Mouse (Mus musculus) activated CD4-positive, CD25-positive, alpha-beta regulatory T cell, adult 4 months (primary cell): Measurements from ENCODE around the gene Ngdn. TPM values are rescaled to one million over a fixed set of nuclear protein-coding genes. Genes with fewer than 3 reads are reported as not detected.
"Not testable (repeated sequence)": the region's sequence is repeated elsewhere in the genome, so short reads cannot be mapped to it uniquely, and the experiment has no call there.

ENCODE experiments used
- ATAC-seq: one replicate; pipeline ENCODE4 v1.8.0; 2017
- polyA plus RNA-seq, 2 experiments: library from polyadenylated mRNA; unstranded; fragments of 100-300 nt; shearing (Covaris generic); gene quantifications; one replicate each; pipeline ENCODE4 v1.2.1; 2017

Gene Ngdn
- polyA plus RNA-seq = 100 to 1,000 TPM; 158 to 174 TPM

DNA sequence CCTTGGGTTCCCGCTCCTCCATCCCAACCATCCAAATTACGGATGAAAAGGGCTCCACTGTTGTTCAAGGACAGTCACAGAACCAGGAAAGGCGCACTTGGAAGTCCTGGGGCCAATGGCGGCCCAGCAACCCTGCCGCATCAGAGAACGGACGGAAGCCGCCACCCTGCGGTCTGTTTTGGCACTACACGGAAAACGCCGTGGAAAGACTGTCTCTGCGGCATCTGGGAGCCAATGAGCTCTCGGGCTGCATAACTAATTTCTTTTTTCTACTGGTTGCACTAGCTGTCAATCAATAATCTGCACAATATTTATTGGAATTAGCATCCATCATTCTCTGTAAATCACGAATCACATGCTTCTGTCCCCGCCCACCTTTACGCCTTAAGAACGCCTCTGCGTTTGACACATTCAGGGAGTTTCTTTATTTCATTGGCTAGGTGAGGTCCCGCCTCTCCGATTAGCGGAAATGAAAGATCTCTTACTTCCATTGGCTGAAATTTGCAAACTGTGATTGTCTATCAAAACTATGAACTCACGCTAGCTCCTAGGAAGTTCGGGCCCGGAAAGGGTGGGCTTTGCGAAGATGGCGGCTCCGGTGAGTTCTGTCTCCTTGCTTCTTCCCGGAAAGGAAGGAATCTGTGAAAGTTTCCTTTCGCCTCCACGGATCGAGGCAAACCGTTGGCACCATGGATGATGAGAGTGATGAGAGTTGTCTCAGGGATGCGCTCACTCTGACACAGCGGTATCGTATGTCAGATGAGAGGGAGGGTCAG is at the start of gene Ngdn:
Gene Ngdn, plus strand, starts transcription at position 464 of the 776 bp plus-strand sequence.
- peak; percentile 92 for ATAC-seq

DNA sequence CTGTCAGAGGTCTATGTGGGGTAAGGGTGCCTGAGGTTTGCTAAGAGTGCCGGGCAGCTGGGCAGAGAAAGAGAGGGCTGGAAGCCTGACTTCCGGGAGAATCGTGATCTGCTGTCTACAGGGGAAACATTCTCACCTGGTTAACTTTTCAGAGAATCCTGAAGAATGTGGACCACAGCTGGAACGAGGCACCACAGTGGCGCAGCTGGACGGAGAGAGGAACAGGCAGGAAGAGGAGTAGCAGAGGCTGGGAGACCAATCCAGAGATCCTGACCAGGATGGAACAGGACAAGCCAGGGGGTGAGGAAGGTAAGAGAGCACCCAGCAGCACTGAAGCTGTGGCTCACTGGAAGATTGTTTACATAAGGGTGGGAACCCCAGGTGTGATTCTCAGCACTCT is 49.6 kb upstream of the Ngdn start:
- ATAC-seq = no peak

DNA sequence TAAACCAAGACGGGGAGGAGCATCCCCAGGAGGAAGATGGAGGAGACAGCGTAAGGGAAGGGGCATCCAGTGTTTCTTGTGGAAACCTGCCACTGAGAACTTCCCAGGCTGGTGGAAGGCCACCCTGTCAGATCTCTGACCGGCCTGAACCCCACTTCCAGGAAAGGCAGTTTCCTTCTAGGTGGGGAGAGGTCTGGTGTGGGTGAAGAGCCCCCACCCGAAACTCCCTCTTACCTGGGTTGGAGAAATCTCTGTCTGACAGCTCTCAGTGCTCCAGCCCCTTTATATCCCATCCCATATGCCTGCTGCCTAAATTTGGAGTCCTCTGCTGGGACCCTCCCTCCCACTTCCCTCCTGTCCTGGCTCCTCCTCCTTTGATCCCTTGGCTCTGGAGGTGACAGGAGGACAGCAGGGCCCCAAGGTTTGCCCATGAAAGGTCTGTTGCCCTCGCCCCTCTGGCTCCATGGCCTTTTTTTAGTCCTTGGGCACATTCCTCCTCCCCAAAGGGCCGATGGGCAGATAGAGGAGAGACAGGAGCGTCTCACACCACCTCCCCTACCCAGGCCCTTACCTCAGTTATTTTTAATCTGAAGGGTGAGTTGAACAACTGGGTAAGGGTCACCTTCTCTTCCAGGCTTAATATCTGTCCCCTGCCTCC is 48.8 kb upstream of the Ngdn start, which contains the start of gene Myh6:
Gene Myh6, minus strand, starts transcription at position 608 of the 658 bp plus-strand sequence.
- no peak for ATAC-seq

DNA sequence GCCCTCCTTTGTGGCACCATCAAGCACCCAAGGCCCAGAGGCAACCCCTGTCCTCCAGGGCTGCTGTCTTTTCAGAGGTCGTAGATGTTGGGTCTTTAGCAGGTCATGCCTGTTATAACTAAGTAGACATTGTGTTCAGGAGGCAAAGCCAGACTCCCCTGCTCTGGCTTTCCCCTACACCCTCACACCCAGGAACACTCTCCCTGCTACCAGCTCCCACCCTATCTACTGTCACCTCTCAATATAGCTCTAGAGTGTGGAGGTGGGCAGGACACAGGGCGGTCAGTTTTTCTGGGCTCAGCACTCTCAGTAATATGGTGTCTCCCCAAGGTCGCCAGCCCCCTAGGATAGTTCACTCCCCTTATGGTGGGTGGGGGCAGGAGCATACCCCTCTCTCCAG is 47.4 kb upstream of the Ngdn start:
- ATAC-seq = no peak

DNA sequence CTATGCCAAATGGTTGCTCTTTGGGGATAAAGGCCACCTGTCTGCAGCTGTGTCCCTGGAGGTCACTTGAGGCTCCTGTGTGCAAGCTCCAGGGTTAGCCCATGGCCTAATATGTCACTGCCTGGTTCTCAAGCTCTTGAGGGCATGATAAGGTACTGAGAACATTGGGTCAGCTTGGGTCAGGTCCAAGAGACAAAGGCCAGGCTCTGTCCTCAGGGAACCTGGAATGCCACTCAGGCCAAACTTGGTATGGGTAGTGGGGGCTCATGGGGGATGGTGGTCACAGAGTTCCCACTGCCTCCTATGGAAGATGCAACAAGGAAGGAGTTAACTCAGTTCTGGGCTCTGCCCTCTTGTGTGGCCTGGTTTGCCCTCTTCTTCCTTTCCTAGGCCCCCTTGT is 46.9 kb upstream of the Ngdn start:
- ATAC-seq = no peak

DNA sequence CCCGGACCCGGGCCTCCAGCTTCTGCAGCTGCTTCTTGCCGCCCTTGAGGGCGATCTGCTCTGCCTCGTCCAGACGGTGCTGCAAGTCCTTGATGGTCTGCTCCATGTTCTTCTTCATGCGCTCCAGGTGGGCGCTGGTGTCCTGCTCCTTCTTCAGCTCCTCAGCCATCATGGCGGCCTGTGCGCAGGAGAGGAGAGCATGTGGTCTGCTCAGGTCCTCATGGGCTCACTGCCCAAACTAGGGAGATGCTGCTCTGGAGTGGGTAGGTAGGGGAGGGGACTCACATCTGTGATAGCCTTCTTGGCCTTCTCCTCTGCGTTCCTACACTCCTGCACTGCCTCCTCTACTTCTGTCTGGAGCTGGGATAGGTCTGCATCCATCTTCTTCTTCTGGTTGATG is 42.5 kb upstream of the Ngdn start:
- not testable (repeated sequence) for ATAC-seq

DNA sequence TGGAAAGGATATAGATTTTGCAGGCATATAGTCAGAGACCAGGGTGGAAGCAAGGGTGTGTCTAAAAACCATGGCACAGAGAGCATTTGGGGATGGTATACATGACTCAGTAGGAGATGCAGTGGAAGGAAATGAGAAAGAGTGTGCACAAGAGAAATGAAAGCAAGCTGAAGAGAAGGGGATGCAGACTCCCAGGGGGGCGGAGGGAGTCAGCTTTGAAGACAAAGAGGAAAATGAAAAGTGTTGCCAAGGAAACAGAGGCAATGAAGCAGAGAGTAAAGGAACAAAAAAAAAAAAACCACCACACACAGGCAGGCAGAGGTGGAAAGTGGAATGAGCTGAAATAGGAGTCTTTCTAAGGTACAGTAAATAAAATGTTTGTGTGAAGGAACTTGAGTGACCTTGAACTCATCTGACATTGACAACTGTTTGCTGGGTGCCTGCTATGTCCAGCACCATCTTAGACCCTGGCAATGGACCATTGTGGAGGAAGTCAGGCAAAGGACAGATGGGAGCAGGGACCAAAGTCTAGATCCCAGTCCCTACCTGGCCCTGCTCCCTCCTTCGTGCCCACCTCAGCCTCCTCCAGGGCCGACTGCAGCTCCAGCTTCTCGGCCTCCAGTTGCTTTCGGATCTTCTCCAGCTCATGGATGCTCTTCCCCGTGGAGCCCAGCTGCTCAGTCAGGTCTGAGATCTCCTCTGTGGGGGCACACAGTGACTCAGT is 41.0 kb upstream of the Ngdn start:
- no peak for ATAC-seq

DNA sequence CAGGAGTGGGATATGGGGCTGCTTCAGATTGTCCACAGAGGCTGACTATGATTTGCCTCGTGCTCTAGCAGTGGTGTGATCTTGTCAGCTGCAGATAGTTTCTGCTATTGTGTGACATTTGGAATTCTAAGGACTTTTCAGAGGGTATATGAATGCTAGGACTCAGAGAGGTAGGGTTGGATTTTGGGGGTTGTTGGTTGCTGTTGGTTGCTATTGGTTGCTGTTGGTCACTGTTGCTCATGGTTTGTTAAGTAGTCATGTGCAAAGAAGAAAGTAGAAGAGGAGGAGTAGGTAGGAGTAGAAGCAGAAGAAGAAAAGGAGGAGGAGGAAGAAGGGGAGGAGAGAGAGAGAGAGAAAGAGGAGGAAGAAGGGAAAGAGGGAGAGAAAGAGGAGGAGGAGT is 38.6 kb upstream of the Ngdn start, which contains the start of gene Gm17428:
Gene Gm17428, plus strand, starts transcription at position 301 of the 400 bp plus-strand sequence.
- no peak for ATAC-seq

DNA sequence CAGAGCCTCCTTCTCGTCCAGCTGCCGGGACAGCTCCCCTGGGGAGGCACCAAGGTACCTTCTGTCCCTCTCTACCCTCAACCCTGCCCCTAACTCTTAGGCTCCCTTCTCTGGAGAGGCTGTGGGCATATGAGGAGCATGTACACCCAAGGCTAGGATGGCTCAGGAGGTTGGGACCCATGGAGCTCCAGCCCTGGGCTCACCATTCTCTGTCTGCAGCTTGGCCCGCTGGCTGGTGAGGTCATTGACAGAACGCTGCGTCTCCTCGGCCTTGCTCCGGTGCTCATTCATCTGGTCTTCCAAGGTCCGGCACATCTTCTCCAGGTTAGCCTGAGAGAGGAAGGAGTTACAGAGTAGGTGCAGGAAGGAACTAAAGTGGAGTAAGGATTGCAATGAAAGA is 36.6 kb upstream of the Ngdn start:
- ATAC-seq = no peak

DNA sequence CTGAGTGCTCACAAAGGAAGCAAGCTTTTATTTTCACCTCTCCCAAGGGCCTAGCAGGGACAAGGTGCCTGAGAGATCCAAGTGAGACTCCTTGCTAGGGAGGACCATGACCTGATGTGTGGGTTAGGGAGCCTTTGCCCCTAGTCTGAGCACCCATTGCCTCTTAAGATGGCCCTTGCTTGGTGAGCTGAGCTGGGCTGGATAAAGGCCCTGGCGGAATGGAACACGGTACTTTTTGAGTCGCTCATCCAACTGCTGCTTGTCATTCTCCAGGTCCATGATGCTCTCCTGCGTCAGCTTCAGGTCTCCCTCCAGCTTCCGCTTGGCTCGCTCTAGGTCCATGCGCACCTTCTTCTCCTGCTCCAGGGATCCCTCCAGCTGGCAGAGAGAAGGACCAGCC is 33.3 kb upstream of the Ngdn start:
- no peak for ATAC-seq

DNA sequence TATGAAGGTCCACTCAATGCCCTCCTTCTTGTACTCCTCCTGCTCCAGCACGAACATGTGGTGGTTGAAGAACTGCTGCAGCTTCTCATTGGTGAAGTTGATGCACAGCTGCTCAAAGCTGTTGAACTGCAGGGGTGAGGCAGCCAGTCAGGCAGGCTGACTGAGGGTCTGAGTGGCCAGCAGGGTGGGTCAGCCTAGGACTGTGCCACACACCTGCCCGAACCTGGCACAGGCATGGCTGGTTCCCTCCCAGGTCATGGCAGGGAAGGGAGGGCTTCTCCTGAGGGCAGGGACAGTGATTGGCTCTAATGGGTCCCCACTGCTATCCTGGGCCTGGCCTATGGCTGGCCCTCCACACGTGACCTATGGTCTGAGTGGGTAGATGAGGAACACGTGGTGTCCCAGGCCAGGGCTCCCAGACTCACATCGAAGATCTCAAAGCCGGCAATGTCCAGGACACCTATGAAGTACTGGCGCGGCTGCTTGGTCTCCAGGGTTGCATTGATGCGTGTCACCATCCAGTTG is 26.8 kb upstream of the Ngdn start:
- ATAC-seq = not testable (repeated sequence)

DNA sequence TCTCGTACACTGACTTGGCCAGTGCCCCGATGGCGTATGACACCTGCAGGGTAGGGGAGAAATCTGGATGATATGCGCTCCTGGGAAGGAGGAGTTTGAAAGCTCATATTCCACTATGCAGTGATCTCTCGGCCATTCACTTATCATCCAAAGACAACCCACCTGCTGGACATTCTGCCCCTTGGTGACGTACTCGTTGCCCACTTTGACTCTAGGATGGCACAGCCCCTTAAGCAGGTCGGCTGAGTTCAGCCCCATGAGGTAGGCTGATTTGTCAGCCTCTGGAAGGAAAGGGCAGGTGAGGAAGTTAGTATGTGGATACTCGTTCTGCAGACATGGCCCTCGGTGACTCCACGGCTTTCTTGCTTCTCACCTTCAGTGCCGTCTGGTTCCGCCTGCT is 26.4 kb upstream of the Ngdn start:
- no peak for ATAC-seq

DNA sequence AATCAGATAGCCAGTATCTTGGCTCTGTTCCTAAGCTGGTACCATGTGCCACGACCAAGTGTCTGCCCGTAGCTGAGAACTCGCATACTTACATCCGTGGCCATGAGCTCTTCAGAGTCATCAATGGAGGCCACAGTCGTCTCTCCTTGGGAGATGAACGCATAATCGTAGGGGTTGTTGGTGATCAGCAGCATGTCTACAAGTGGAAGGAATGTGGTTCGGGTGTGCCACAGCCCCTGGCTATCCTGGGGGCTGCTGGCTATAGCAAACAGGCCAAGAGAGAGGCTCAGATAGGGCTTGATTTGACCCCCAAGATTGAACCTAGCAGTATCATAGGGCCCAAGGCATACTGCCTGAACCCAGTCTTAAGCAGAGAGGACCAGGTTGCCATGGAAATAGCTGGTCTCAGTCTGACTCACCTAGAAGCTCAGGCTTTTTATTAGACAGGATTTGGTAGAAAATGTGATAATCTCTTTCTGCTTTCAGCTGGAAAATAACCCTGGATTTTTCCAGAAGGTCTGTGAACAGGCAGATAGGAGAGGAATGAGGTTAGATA is 25.3 kb upstream of the Ngdn start:
- ATAC-seq = no peak

DNA sequence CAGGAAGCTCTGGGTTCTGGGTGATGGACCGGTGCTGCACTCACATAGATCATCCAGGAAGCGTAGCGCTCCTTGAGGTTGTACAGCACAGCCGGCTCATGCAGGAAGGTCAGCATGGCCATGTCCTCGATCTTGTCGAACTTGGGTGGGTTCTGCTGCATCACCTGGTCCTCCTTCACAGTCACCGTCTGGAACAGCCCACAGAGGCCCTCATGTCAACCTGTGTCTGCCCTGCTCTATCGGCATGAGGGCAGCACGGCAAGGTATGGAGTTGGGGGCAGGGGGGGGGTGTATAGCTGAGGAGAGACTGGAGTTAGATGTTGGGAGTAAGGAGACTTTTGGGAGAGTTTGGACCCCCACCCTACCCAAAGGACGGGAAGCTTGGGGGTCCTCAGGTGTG is 23.1 kb upstream of the Ngdn start:
- ATAC-seq = no peak

DNA sequence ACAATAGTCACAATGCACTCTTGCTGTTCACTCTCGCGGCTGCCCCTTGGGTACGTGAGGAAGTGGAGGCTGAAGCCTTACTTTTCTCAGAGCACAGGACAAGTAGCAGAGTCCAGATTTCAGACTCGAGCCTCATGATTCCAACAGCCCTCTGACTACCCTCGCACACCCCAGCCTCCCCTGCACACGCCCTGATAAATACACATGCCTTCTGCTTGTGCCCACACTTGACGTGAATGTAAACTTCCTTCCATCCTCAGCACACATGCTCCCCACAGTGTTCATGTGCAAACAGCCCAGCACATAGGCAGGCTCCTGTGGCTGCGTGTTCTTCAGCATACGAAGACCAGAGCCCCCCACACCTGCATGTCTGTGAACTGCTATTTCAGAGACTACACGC is 21.6 kb upstream of the Ngdn start:
- no peak for ATAC-seq

DNA sequence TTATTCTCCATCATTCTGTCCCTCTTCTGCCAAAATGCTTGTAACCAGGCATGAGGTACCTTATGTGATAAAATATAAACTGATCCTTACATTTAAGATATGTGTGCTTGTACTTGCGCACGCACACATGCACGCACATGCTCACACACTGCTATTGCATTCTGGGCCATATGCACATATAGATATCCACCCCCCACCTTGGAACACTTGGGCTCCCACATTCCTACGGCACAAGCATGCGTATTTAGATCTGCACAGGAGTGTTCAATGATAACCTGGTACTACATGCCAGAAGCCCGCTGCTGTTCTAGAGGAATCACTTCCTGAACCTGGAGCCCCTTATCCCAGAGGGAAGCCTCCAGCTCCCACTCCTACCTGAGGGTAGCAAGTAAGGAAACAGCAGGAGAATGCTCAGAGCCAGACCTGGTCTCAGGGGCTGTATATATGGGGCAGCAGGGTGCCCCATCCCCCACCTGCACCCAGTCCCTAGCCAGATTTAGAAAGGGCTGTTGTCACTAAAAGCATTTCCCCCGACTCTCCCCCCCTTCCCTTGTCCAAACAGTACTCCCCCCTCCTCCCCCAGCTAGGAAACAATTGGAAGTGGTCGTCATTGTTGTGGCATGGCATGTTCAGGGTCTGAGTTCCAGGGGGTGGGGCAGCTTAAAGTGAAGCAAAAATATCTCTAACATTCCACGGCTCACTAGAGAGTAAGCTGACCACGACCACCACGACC is 21.0 kb upstream of the Ngdn start, which contains the start of gene Myh7:
Gene Myh7, minus strand, starts transcription at position 491 of the 733 bp plus-strand sequence.
- no peak for ATAC-seq

DNA sequence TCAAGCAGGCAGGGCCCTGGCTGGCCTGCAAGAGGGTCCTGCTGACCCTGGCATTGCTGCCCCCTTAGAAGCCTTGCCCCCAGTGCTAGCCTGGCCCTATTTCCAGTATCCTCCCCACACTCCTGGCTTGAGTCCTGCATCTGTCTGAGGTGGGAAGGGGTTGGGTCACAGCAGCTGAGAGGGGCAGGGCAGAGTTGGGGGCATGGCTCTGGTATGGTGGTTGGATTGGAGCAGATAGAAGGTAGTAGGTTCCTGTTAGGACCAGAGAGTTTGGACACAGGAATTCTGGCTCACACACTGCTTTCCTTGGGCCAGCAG is 20.4 kb upstream of the Ngdn start:
- no peak for ATAC-seq

DNA sequence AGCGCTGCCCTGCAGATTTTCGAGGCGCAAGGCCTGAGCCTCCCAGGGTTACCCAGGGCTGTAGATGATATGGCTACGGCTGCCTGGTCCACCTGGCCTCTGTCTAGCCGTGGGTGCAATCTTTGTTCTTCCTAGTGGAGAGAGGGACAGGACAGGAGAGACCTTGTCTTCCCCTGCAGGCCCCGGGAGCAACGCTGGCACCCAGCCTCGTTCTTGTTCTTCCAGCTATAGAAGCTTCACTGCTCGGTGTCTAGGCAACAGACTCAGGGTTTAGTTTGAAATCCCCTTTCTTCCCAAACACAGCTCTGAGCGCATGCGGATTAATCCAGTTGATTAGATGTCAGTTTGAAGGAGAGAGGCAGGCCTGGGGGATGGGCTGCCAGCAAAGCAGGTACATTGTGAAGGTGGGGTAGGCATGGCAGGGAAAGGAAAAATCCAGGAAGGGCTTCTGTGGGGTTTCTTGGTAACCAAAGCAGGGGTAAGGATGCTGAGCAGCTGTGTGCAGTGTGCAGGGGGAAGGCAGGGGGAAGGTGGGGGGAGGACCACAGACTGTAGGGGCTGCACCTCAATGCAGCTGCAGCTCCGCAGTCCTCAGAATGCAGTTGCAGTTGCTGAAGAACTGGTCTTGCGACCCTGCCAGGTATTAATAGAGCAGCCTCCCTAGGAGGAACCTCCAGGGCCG is 19.7 kb upstream of the Ngdn start:
- ATAC-seq = no peak

DNA sequence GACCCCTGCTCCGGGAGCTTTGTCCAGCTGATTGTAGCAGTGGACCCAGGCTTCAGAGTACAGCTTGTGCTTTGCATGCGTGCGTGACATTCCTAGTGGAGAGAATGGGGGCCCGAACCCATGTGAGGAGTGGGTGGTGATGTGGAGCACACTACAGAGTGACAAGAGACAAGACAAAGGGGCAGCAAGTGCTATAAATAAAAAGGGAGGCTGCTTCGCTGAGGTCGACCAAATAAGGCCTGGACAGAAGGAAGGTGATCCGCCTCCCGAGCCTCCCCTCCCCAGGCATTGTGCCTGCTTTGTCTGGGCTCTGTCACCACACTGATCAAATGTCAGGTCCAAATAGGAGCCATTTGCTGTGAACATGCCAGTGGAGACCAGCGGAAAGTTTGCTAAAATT is 18.5 kb upstream of the Ngdn start:
- ATAC-seq = no peak

DNA sequence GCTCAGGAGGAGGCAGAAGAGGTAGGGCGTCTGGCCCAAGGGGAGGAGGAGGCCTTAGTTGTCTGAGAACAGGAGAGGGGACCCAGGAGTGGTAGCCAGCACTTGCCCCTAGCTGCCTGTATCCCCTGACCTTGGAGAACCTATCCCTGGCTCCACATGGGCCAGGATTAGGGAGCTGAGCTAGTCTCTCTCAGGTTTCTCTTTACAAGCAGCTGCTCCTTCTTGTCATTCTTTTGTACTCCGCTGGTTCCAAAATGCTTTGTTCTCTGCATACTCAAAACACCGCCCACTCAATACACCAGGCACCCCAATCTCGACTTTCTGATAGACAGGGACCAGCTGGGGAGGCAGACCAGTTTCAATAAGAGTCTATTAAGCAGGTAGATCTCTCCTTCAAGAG is 18.0 kb upstream of the Ngdn start:
- no peak for ATAC-seq

DNA sequence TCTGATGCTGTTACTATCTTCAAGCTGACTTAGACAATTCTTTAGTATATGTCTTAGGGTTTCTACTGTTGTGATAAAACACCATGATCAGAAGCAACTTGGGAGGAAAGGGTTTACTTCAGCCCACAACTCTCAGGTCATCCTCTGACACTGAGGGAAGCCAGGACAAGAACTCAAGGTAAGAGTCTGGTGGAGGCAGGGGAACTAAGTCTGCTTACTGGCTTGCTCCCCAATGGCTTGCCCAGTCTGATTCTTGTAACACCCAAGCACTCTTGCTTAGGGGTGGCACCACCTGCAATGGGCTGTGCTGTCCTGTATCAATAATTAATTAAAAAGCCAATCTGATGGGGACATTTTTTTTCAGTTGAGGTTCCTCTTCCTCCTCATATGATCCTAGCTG is 16.6 kb upstream of the Ngdn start:
- ATAC-seq = no peak

DNA sequence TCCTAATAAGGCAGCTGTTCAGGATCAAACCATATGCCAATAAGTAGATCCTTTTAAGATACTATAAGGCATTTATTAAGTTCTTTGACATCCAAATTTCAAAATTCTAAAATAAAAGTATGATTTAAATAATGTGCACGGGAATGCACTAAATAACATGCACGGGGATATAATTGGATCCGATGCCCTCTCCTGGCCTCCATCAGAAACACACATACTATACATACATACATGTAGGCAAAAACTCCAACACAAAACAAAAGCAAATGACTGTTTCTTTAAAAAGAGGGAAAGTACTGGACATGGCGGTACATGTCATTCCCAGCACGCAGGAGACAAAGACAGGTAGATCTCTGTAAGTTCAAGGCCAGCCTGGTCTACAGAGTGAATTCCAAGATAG is 15.4 kb upstream of the Ngdn start:
- ATAC-seq = not testable (repeated sequence)
